Comparison of ENCODE assay signal across 28 mouse cellular contexts in genomic region chr2:43323836-43324235, GRCm38 (mm10).
DNase-seq lines count a peak whose midpoint lies in the region; ATAC-seq and TF ChIP-seq lines count a peak whose summit lies in the region.
"Had no signal": no experiment of that assay in that cellular context is flagged by ENCODE, and none has a peak within 500 bp of the region (broad histone marks: within the 10 kb centered on the region; RNA-seq: fewer than 3 reads in every experiment).

No protein-coding gene starts in this region.

- H3K4me1 ChIP-seq in forebrain, embryonic 13.5 days, result no peaks in the 10 kb centered on the region
- H3K4me1 ChIP-seq in forebrain, embryonic 10.5 days, result no peaks in the 10 kb centered on the region
- H3K4me1 ChIP-seq: embryonic facial prominence, embryonic 15.5 days; kidney, embryonic 15.5 days; neural tube, embryonic 15.5 days had no signal

- no peak overlapping the region for H3K9ac ChIP-seq in forebrain, embryonic 13.5 days
- H3K9ac ChIP-seq: embryonic facial prominence, embryonic 15.5 days; kidney, embryonic 15.5 days; neural tube, embryonic 15.5 days had no signal

- no peaks in the 10 kb centered on the region for H3K36me3 ChIP-seq in forebrain, embryonic 13.5 days (ENCODE audit: poor library complexity, severe bottlenecking)
- H3K36me3 ChIP-seq in forebrain, embryonic 10.5 days (replicated peaks), result no peaks in the 10 kb centered on the region
- H3K36me3 ChIP-seq: embryonic facial prominence, embryonic 15.5 days; kidney, embryonic 15.5 days; neural tube, embryonic 15.5 days had no signal

- H3K27ac ChIP-seq in forebrain, embryonic 13.5 days, result no peak overlapping the region
- no peak overlapping the region for H3K27ac ChIP-seq in forebrain, embryonic 10.5 days
- H3K27ac ChIP-seq: embryonic facial prominence, embryonic 15.5 days; heart, adult 2 months; kidney, embryonic 15.5 days; neural tube, embryonic 15.5 days had no signal

- WGBS in forebrain, embryonic 13.5 days, result 87% methylated on average over 1 of the region's 1 CpGs
- 100% methylated on average over 1 of the region's 1 CpGs for WGBS in forebrain, embryonic 10.5 days

- no peaks in the 10 kb centered on the region for H3K9me3 ChIP-seq in forebrain, embryonic 13.5 days (replicated peaks)
- no peaks in the 10 kb centered on the region for H3K9me3 ChIP-seq in forebrain, embryonic 10.5 days
- H3K9me3 ChIP-seq: embryonic facial prominence, embryonic 15.5 days; kidney, embryonic 15.5 days; neural tube, embryonic 15.5 days had no signal

- peak; percentile 81; the same call in 1 of the 2 replicates for ATAC-seq in forebrain, embryonic 13.5 days
- ATAC-seq: CD4-positive, CD25-positive, alpha-beta regulatory T cell, adult 4 months; hindbrain, embryonic 16.5 days; intestine, embryonic 16.5 days; Patski had no signal

- TF ChIP-seq POLR2A in brain, embryonic 14.5 days (IDR thresholded peaks at IDR 0.05; ENCODE audit: borderline replicate concordance, extremely low read depth, insufficient read depth, insufficient read length, poor library complexity, severe bottlenecking), result no peak

- TF ChIP-seq CTCF in brain, embryonic 14.5 days (IDR thresholded peaks at IDR 0.05; ENCODE audit: borderline replicate concordance, extremely low read depth, insufficient read depth, insufficient read length), result no peak

- intact Hi-C loops in left cerebral cortex, postnatal 14 days (cut with DNase I), result no loop called here

- H3K4me2 ChIP-seq in forebrain, embryonic 13.5 days, result no peak overlapping the region
- H3K4me2 ChIP-seq: embryonic facial prominence, embryonic 15.5 days; kidney, embryonic 15.5 days; liver, embryonic 11.5 days; neural tube, embryonic 15.5 days had no signal

- DNase-seq in forebrain, embryonic 10.5 days (ENCODE audit: extremely low spot score, low spot score), result no peak
- DNase-seq in layer of hippocampus, adult 9-10 months (ENCODE audit: low spot score), result peak; percentile 5
- no peak for DNase-seq in layer of hippocampus, adult 11-12 months (ENCODE audit: low spot score)
- DNase-seq in brain, embryonic 14.5 days (ENCODE audit: low read depth), result peak; percentile 77
- DNase-seq in left cerebral cortex, postnatal 14 days (ENCODE audit: low spot score in 2 of 2), result peak; percentile 15 to 28
- DNase-seq in gastrocnemius, postnatal 25 days, result no peak
- no peak for DNase-seq in neural tube, embryonic 10.5 days (ENCODE audit: extremely low spot score, low spot score)
- DNase-seq: adrenal gland, adult 8-10 months; cerebellum, adult 11-12 months; cerebellum, postnatal 25 days; embryo, embryonic 11 days; gastrocnemius, postnatal 10 days; heart, adult 2 months; kidney, postnatal 4 days; lung, adult 18-20 months; lung, postnatal 14 days; midbrain, embryonic 14.5 days; thymus, postnatal 36 days had no signal

- H3K27me3 ChIP-seq in forebrain, embryonic 13.5 days, result no peaks in the 10 kb centered on the region
- H3K27me3 ChIP-seq in forebrain, embryonic 10.5 days (ENCODE audit: poor library complexity, severe bottlenecking), result no peaks in the 10 kb centered on the region
- H3K27me3 ChIP-seq: embryonic facial prominence, embryonic 15.5 days; kidney, embryonic 15.5 days; neural tube, embryonic 15.5 days had no signal

- H3K4me3 ChIP-seq in forebrain, embryonic 13.5 days, result no peak overlapping the region
- no peak overlapping the region for H3K4me3 ChIP-seq in forebrain, embryonic 10.5 days
- H3K4me3 ChIP-seq: embryonic facial prominence, embryonic 15.5 days; heart, adult 2 months; kidney, embryonic 15.5 days; myocyte; neural tube, embryonic 15.5 days had no signal

Comparison
In these comparisons a context has a peak if more than half of its experiments do, and no peak if none do; other contexts are left out.
1. DNase-seq: peak in layer of hippocampus, adult 9-10 months (single experiment), brain, embryonic 14.5 days (single experiment) and left cerebral cortex, postnatal 14 days (2 of 2); none in forebrain, embryonic 10.5 days (single experiment), layer of hippocampus, adult 11-12 months (single experiment), gastrocnemius, postnatal 25 days (single experiment) and neural tube, embryonic 10.5 days (single experiment).